Mouse (Mus musculus): Measurements from ENCODE around the gene Slc1a7. TPM values are rescaled to one million over a fixed set of nuclear protein-coding genes. Genes with fewer than 3 reads are reported as not detected.

The Slc1a7 gene
- polyA plus RNA-seq, 1 experiment from 2014 or later: 0.05 TPM

DNA sequence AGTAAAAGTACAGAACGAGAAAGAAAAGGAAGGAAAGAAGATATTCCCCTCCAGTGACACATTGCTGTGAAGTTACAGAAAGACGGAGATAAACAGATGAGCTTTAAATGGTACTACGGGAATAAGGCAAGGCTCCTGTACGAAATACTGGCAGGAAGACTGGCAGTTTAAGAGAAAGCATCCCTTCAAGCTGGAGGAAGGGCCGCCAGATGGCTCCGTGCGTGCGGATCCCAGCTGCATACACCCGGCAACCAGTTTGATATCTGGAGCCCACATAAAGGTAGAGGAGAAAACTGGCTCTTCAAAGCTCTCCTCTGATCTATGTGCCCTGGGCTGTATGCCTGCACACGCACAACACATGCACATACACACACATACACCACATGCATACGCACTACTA is 6.4 kb downstream of the Slc1a7 start:
- Histone ChIP-seq H3K27ac (no peak overlapping the region), H3K4me1 (0 out of 2 replicates have a peak, but pooled peaks cover 3% of the 10 kb centered on the region), H3K27me3 (no peaks in the 10 kb centered on the region), H3K4me3 (no peak overlapping the region), H3K36me3 (no peaks in the 10 kb centered on the region), H3K9ac (no peak overlapping the region), H3K4me2 (no peak overlapping the region), H3K9me3 (no peaks in the 10 kb centered on the region)
- ATAC-seq (ENCODE audit: insufficient number of reproducible peaks, low FRiP score, low TSS enrichment, low read depth): no peak
- WGBS: 44% methylated on average over 11 of the region's 11 CpGs

DNA sequence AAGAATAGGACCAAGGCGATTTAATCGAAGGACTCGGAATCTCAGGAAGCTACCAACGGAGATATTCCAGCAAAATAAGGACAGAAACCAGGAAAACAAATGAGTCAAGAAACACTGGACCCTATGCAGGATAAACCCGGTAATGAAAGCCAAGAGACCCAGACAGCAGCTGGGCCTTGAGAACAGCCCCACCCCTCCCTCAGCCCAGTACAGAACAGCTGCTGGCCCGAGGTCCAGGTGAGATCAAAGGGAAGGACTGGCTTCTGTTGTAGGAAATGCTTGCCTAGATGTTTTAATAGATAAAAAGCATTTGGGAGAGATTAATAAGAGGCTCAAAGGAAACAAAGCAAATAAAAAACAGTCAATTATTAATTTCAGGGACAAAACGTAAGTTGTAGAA is 6.9 kb downstream of the Slc1a7 start:
- no peak overlapping the region for H3K9ac ChIP-seq
- no peaks in the 10 kb centered on the region for H3K36me3 ChIP-seq
- H3K27me3 ChIP-seq: no peaks in the 10 kb centered on the region
- no peaks in the 10 kb centered on the region for H3K9me3 ChIP-seq
- WGBS: 55% methylated on average over 7 of the region's 7 CpGs
- no peak overlapping the region for H3K27ac ChIP-seq
- peaks cover 5% of the 10 kb centered on the region; the same call in 1 of the 2 replicates for H3K4me1 ChIP-seq
- H3K4me3 ChIP-seq: no peak overlapping the region
- no peak for ATAC-seq (ENCODE audit: insufficient number of reproducible peaks, low FRiP score, low TSS enrichment, low read depth)
- H3K4me2 ChIP-seq: no peak overlapping the region

DNA sequence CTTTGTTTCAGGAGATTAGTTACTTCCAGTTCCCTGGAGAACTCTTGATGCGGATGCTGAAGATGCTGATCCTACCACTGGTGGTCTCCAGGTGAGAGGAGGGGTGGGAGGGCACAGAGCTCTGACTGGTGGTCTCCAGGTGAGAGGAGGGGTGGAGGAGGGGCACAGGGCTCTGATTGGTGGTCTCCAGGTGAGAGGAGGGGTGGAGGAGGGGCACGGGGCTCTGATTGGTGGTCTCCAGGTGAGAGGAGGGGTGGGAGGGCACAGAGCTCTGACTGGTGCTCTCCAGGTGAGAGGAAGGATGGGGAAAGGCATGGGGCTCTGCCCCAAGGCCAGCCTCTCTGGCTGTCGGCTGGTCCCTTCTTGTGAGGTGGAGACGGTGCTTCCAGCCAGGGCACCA is 9.5 kb downstream of the Slc1a7 start:
- Histone ChIP-seq H3K27ac (no peak overlapping the region), H3K4me2 (no peak overlapping the region), H3K9me3 (no peaks in the 10 kb centered on the region), H3K4me3 (no peak overlapping the region), H3K9ac (no peak overlapping the region), H3K4me1 (peaks cover 5% of the 10 kb centered on the region), H3K27me3 (no peaks in the 10 kb centered on the region), H3K36me3 (no peaks in the 10 kb centered on the region)
- ATAC-seq (ENCODE audit: insufficient number of reproducible peaks, low FRiP score, low TSS enrichment, low read depth): no peak
- 47% methylated on average over 4 of the region's 4 CpGs for WGBS

DNA sequence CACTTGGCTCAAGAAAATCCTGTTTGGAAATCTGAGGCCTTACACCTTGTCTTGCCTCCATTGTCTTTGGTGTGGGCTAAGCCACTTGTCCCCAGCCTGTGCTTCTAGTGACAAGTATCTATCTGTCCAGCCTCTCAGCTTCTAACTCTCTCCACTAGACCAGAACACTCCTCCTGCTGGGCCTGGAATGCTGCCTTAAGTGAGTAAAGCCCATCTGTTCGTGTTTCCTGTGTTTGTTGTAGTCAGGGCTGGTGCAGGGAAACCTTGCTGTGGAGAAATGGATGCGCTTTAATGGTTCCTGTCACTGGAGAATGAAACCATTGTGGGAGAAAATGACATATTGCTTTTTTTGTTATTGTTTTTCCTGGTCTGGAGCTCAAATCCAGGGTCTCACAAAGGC is 11.4 kb downstream of the Slc1a7 start:
- Histone ChIP-seq H3K27ac (0 out of 2 replicates have a peak overlapping the region, but pooled peaks have one; percentile 4), H3K4me1 (peaks cover 17% of the 10 kb centered on the region), H3K36me3 (no peaks in the 10 kb centered on the region), H3K4me2 (no peak overlapping the region), H3K27me3 (no peaks in the 10 kb centered on the region), H3K9me3 (no peaks in the 10 kb centered on the region), H3K4me3 (no peak overlapping the region), H3K9ac (no peak overlapping the region)
- 40% methylated on average over 2 of the region's 2 CpGs for WGBS
- ATAC-seq (ENCODE audit: insufficient number of reproducible peaks, low FRiP score, low TSS enrichment, low read depth): no peak

GRCm38 (mm10) chr4:107980002-107980600 is 12.0 kb downstream of the Slc1a7 start:
- no peak overlapping the region for H3K27ac ChIP-seq
- 63% methylated on average over 6 of the region's 6 CpGs for WGBS
- peaks cover 23% of the 10 kb centered on the region for H3K4me1 ChIP-seq
- no peak overlapping the region for H3K4me3 ChIP-seq
- H3K36me3 ChIP-seq: no peaks in the 10 kb centered on the region
- H3K9me3 ChIP-seq: no peaks in the 10 kb centered on the region
- no peaks in the 10 kb centered on the region for H3K27me3 ChIP-seq
- no peak overlapping the region for H3K4me2 ChIP-seq
- H3K9ac ChIP-seq: no peak overlapping the region
- no peak for ATAC-seq (ENCODE audit: insufficient number of reproducible peaks, low FRiP score, low TSS enrichment, low read depth)

GRCm38 (mm10) chr4:107983717-107984116 is 15.6 kb downstream of the Slc1a7 start:
- Histone ChIP-seq H3K36me3 (no peaks in the 10 kb centered on the region), H3K4me2 (no peak overlapping the region), H3K9me3 (no peaks in the 10 kb centered on the region), H3K9ac (no peak overlapping the region), H3K4me3 (no peak overlapping the region), H3K27ac (peak overlapping the region; percentile 90), H3K27me3 (no peaks in the 10 kb centered on the region), H3K4me1 (peaks cover 30% of the 10 kb centered on the region)
- 53% methylated on average over 1 of the region's 1 CpGs for WGBS
- ATAC-seq (ENCODE audit: insufficient number of reproducible peaks, low FRiP score, low TSS enrichment, low read depth): no peak

DNA sequence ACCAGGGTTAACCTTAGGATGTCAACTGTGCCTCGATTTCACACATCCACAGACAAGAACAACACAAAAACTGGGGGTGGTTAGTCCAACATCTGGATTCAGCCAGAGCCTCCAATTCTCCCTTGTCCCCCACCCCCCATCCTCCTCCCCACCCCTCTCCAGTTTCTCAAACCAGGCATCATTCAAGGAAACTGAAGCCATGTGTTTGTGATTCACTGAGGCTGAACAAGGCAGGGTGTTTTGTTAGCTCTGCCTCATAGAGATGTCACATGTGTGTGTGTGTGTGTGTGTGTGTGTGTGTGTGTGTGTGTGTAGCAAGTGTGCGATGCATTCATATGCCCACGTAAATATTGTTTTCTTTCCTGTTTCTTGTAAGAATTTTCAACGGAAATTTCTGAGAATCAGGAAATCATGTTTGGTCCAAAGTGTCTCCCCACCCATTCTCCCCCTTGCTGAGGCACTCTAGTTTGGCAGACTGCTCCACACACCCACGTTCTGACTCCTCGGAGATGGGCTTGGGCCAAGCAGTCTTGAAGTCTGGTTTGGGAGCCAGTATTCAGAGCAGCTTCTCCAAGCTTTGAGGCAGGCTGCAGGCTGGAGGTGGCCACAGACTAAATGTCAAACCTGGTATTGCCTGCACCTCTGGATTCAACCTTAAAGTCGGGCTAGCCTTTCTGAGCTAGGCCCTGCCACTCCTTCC is 16.3 kb downstream of the Slc1a7 start:
- 28% methylated on average over 7 of the region's 7 CpGs for WGBS
- ATAC-seq (ENCODE audit: insufficient number of reproducible peaks, low FRiP score, low TSS enrichment, low read depth): peak; percentile 73
- Histone ChIP-seq H3K4me1 (peaks cover 27% of the 10 kb centered on the region), H3K4me3 (no peak overlapping the region), H3K9me3 (no peaks in the 10 kb centered on the region), H3K36me3 (no peaks in the 10 kb centered on the region), H3K4me2 (no peak overlapping the region), H3K27me3 (no peaks in the 10 kb centered on the region), H3K9ac (no peak overlapping the region), H3K27ac (peak overlapping the region; percentile 90)

GRCm38 (mm10) chr4:107985812-107986211 is 17.7 kb downstream of the Slc1a7 start:
- ATAC-seq (ENCODE audit: insufficient number of reproducible peaks, low FRiP score, low TSS enrichment, low read depth): no peak
- Histone ChIP-seq H3K4me2 (no peak overlapping the region), H3K27me3 (no peaks in the 10 kb centered on the region), H3K36me3 (no peaks in the 10 kb centered on the region), H3K27ac (0 out of 2 replicates have a peak overlapping the region, but pooled peaks have one; percentile 90), H3K9me3 (no peaks in the 10 kb centered on the region), H3K9ac (no peak overlapping the region), H3K4me3 (no peak overlapping the region), H3K4me1 (peaks cover 25% of the 10 kb centered on the region)
- 61% methylated on average over 5 of the region's 5 CpGs for WGBS

- Histone ChIP-seq H3K27me3 (no peaks in the 10 kb centered on the region), H3K9me3 (no peaks in the 10 kb centered on the region), H3K36me3 (no peaks in the 10 kb centered on the region), H3K9ac (no peak overlapping the region), H3K4me3 (no peak overlapping the region), H3K27ac (no peak overlapping the region), H3K4me2 (no peak overlapping the region), H3K4me1 (peaks cover 25% of the 10 kb centered on the region)
- 86% methylated on average over 11 of the region's 11 CpGs for WGBS
- ATAC-seq (ENCODE audit: insufficient number of reproducible peaks, low FRiP score, low TSS enrichment, low read depth): no peak
Observed at GRCm38 (mm10) chr4:107986386-107987168, 18.4 kb downstream of the Slc1a7 start.

- H3K4me3 ChIP-seq: no peak overlapping the region
- WGBS: 47% methylated on average over 8 of the region's 8 CpGs
Observed at GRCm38 (mm10) chr4:107988931-107989330, 20.8 kb downstream of the Slc1a7 start.

GRCm38 (mm10) chr4:107990818-107991217 is 22.7 kb downstream of the Slc1a7 start:
- 54% methylated on average over 5 of the region's 5 CpGs for WGBS

More at GRCm38 (mm10) chr4:107988931-107989330, 20.8 kb downstream of the Slc1a7 start:
- Histone ChIP-seq H3K4me1 (peaks cover 17% of the 10 kb centered on the region), H3K27ac (no peak overlapping the region), H3K9ac (no peak overlapping the region), H3K27me3 (no peaks in the 10 kb centered on the region), H3K36me3 (no peaks in the 10 kb centered on the region), H3K9me3 (no peaks in the 10 kb centered on the region), H3K4me2 (no peak overlapping the region)
- ATAC-seq (ENCODE audit: insufficient number of reproducible peaks, low FRiP score, low TSS enrichment, low read depth): no peak

DNA sequence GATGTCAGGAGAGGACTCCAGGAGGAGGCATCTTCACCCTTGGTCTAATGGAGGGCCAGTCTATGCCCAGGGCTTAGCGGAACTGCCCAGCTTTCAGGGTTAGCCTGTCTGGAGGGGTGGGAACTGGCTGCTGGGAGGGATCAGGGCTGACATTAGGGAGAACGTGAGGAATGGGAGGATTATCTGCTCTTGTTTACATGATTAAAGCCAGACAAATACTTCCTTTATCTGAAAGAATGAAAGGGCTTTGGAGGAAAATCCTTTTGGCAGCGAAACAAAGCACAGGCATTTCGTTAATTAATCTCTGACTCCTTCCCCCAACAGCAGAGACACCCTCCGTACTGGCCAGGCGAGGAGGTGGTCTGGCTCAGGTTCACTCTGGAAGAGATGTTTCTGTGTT is 23.7 kb downstream of the Slc1a7 start:
- Histone ChIP-seq H3K4me1 (peaks cover 3% of the 10 kb centered on the region; the same call in 1 of the 2 replicates), H3K9me3 (no peaks in the 10 kb centered on the region), H3K4me2 (no peak overlapping the region), H3K9ac (no peak overlapping the region), H3K36me3 (no peaks in the 10 kb centered on the region), H3K27me3 (no peaks in the 10 kb centered on the region), H3K4me3 (no peak overlapping the region), H3K27ac (no peak overlapping the region)
- ATAC-seq (ENCODE audit: insufficient number of reproducible peaks, low FRiP score, low TSS enrichment, low read depth): no peak
- WGBS: 41% methylated on average over 6 of the region's 6 CpGs

More at GRCm38 (mm10) chr4:107990818-107991217, 22.7 kb downstream of the Slc1a7 start:
- Histone ChIP-seq H3K4me1 (0 out of 2 replicates have a peak, but pooled peaks cover 1% of the 10 kb centered on the region), H3K36me3 (no peaks in the 10 kb centered on the region), H3K9me3 (no peaks in the 10 kb centered on the region), H3K27ac (no peak overlapping the region), H3K4me3 (no peak overlapping the region), H3K27me3 (no peaks in the 10 kb centered on the region), H3K9ac (no peak overlapping the region), H3K4me2 (no peak overlapping the region)
- no peak for ATAC-seq (ENCODE audit: insufficient number of reproducible peaks, low FRiP score, low TSS enrichment, low read depth)
